Mouse (Mus musculus) testis, adult 2 months (tissue): ENCODE data around the gene Pgpep1. TPM values are rescaled to one million over a fixed set of nuclear protein-coding genes. Genes with fewer than 3 reads are reported as not detected.

Experiments
- H3K27ac ChIP-seq: fragments of 200-500 bp; 2 replicates; pipeline ENCODE4 v1.5.1; 2012; ENCODE audit warnings: low read depth, low read length; ENCODE audit not compliant: control insufficient read depth, insufficient read depth
- H3K27me3 ChIP-seq: fragments of 200-500 bp; 2 replicates; pipeline ENCODE4 v1.6.1; 2012; ENCODE audit warnings: mild to moderate bottlenecking, low read length, moderate library complexity; ENCODE audit not compliant: control insufficient read depth, insufficient read depth
- H3K36me3 ChIP-seq: fragments of 200-500 bp; 2 replicates; pipeline ENCODE4 v1.6.1; 2012; ENCODE audit warnings: mild to moderate bottlenecking, low read length; ENCODE audit not compliant: control insufficient read depth, insufficient read depth
- H3K4me1 ChIP-seq: fragments of 200-500 bp; 2 replicates; pipeline ENCODE4 v1.6.1; 2012; ENCODE audit warnings: low read length; ENCODE audit not compliant: control insufficient read depth, insufficient read depth
- H3K4me3 ChIP-seq: fragments of 200-500 bp; 2 replicates; pipeline ENCODE4 v1.5.1; 2012; ENCODE audit warnings: low read depth, mild to moderate bottlenecking, low read length, moderate library complexity, mixed read lengths; ENCODE audit not compliant: control insufficient read depth
- CTCF ChIP-seq: fragments of 200-500 bp; IDR thresholded peaks from 2 replicates; pipeline ENCODE4 v1.5.1; 2012; ENCODE audit warnings: low read depth, mild to moderate bottlenecking, inconsistent platforms, low read length, moderate library complexity; ENCODE audit not compliant: control insufficient read depth, insufficient read depth, insufficient replicate concordance
- POLR2A ChIP-seq: fragments of 200-500 bp; IDR thresholded peaks from 2 replicates; pipeline ENCODE4 v1.6.1; 2012; ENCODE audit warnings: low read depth, mild to moderate bottlenecking, inconsistent platforms, low read length, moderate library complexity; ENCODE audit not compliant: control insufficient read depth
- polyA plus RNA-seq: library from polyadenylated mRNA; depleted of rRNA; stranded (reverse); fragments of >200 nt; gene quantifications from 2 replicates; pipeline ENCODE4 v1.2.3, GENCODE M21; 2012

Gene Pgpep1
- polyA plus RNA-seq, 1 experiment = 3.7 TPM

DNA sequence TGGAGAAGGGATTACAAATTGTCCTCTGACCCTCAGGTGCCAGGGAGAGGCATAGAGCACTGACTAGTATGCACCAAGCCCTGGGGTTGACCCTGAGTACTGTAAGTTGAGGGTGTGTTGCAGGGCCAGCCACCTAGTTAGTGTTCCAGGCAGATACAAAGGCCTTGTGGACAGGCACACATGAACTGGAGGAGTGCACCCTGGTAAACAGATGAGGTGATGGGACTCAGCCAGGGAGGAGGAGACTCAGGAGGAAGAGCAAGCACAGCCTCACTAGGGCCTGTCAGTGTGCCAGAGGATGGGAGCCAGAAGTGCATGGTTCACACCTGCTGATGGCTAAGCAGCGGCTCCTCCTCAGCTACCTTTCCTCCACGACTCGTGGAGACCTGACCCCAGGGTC is 19.9 kb upstream of the Pgpep1 start:
- TF ChIP-seq POLR2A (no peak), CTCF (no peak)
- no peak overlapping the region for H3K4me3 ChIP-seq
- no peaks in the 10 kb centered on the region for H3K27me3 ChIP-seq
- H3K36me3 ChIP-seq = no peaks in the 10 kb centered on the region
- H3K4me1 ChIP-seq = peaks cover 3% of the 10 kb centered on the region
- no peak overlapping the region for H3K27ac ChIP-seq

DNA sequence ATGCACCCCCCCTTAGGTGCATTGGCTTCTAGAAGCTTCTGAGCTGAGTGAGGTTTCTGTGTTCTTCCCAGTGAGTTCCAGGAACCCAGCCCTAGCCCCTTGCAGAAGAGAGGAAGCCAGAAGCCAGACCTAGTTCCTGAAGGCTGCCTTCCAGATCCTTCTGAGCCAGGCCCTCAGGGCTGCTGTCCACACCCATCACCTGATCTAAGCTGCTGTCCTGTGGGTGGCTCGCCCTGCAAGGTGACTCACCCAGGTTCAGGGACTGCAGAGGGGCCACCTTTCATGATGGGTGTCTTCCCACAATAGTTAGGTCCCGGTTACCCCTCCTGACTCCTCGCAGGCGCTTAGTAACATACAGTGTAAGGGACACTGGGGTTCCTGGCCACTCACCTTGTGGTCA is 19.2 kb upstream of the Pgpep1 start:
- H3K36me3 ChIP-seq = no peaks in the 10 kb centered on the region
- peaks cover 9% of the 10 kb centered on the region for H3K4me1 ChIP-seq
- no peaks in the 10 kb centered on the region for H3K27me3 ChIP-seq
- no peak for TF ChIP-seq CTCF
- no peak for TF ChIP-seq POLR2A
- H3K4me3 ChIP-seq = no peak overlapping the region
- H3K27ac ChIP-seq = no peak overlapping the region

DNA sequence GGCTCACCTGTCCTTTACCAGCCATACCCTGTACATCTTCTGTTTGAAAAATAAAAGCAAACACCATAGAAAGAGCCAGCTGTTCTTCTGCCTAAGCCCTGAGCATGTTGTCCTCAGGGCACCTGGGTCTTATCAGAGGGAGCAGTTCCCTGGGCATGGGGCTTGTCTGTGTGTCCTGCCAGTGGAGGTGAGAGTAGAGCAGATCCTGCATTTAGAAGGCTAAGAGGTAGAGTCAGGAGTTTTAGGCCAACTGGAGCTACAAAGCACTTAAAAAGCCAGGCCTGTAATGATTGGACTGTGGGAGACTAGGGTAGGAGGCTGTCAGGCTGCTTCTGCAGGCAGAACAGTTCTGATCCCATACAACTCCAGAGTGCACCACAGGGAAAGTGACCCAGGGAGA is 18.5 kb upstream of the Pgpep1 start:
- TF ChIP-seq POLR2A = no peak
- no peak for TF ChIP-seq CTCF
- Histone ChIP-seq H3K27me3 (no peaks in the 10 kb centered on the region), H3K4me3 (no peak overlapping the region), H3K36me3 (no peaks in the 10 kb centered on the region), H3K27ac (no peak overlapping the region), H3K4me1 (peaks cover 16% of the 10 kb centered on the region)

DNA sequence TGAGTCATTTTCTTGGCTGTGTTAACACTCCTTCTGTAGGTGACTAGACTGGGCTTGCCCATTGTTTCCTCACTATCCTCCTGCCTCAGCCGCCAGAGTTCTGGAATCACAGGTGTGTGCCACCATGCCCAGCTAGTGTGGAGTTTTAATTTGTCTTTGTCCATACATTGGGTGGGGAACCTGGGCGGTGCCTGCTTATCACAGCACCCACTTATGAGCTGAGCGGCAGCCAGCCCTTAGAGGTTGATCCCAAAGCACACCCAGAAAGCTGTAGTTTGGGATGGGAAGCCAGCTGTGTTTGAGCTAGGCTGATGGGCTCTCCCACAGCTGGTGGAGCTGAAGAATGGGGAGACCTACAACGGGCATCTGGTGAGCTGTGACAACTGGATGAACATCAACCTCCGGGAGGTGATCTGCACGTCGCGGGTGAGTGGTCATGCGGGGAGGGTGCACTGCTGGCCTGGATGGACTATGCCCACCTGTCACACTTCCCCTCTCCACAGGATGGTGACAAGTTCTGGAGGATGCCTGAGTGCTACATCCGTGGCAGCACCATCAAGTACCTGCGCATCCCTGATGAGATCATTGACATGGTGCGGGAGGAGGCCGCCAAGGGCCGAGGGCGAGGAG is 17.4 kb upstream of the Pgpep1 start:
- peaks cover 18% of the 10 kb centered on the region for H3K4me1 ChIP-seq
- H3K36me3 ChIP-seq = no peaks in the 10 kb centered on the region
- no peak overlapping the region for H3K27ac ChIP-seq
- no peak for TF ChIP-seq CTCF
- TF ChIP-seq POLR2A = no peak
- no peaks in the 10 kb centered on the region for H3K27me3 ChIP-seq
- H3K4me3 ChIP-seq = no peak overlapping the region

DNA sequence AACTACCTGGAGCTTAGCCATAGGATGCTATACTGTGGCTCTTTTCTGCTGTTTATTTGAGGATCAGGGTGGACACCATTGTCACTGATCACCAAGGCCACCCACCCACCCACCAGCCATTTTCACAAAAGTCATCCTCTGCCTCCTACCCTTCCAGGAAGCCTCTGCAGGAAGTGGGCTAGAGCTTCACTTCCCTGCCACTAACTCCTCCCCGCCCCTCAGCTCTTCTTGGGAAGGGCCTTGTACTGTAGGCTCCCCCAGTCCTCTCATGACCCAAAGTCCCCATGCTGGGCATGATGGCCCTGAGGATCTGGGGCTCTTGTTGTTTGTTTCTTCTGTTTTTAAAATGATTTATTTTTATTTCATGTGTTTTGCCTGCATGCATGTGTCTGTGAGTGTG is 15.1 kb upstream of the Pgpep1 start:
- Histone ChIP-seq H3K27me3 (no peaks in the 10 kb centered on the region), H3K4me1 (peaks cover 21% of the 10 kb centered on the region), H3K27ac (no peak overlapping the region), H3K36me3 (no peaks in the 10 kb centered on the region), H3K4me3 (no peak overlapping the region)
- TF ChIP-seq POLR2A (no peak), CTCF (no peak)

DNA sequence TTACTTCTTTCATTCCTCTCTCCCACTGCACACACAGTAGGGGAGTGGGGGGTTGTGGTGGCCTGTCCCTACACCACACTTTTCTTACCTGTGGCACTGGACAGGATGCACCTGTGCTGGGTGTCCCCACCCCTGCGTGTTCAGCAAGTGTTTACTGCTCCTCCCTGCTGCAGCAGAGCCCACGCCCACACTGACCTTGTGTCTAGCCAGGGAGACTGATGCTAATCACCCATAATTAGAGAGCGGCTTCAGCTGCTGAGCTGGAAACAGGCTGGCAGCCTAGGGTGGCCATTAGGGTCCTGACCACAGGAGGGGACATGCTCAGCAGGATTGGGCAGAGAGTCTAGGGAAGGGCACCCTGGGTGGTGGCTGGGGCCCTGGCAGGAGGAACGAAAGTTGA is 14.5 kb upstream of the Pgpep1 start:
- Histone ChIP-seq H3K36me3 (no peaks in the 10 kb centered on the region), H3K27ac (no peak overlapping the region), H3K27me3 (no peaks in the 10 kb centered on the region), H3K4me1 (peaks cover 21% of the 10 kb centered on the region), H3K4me3 (no peak overlapping the region)
- no peak for TF ChIP-seq CTCF
- no peak for TF ChIP-seq POLR2A

DNA sequence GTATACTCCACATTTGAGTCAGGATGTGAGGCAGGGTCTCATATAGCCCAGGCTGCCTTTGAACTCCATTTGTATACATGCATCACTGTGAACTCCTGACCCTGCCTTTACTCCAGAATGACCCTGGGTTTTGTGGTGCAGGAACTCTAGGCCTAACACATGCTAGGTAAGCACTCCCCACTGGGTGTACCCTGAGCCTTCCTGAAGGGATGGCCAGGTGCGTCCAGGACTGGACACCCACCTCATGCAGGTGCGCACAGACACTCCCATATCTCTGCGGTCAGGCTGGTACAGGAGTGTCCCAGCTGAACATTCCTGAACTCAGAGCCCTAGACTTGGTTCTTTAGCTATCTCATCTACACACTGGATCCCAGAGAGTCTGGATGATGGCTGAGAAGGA is 13.9 kb upstream of the Pgpep1 start:
- H3K27ac ChIP-seq = peak overlapping the region; percentile 95
- TF ChIP-seq CTCF = no peak
- H3K4me1 ChIP-seq = peaks cover 21% of the 10 kb centered on the region
- H3K4me3 ChIP-seq = peak overlapping the region; percentile 96; the same call in 1 of the 2 replicates
- no peaks in the 10 kb centered on the region for H3K27me3 ChIP-seq
- H3K36me3 ChIP-seq = no peaks in the 10 kb centered on the region
